Comparison of ENCODE assay signal across 11 mouse cellular contexts in genomic region chr13:29232681-29233080, GRCm38 (mm10).
DNase-seq lines count a peak whose midpoint lies in the region; ATAC-seq and TF ChIP-seq lines count a peak whose summit lies in the region.
"Had no signal": no experiment of that assay in that cellular context is flagged by ENCODE, and none has a peak within 500 bp of the region (broad histone marks: within the 10 kb centered on the region; RNA-seq: fewer than 3 reads in every experiment).

No protein-coding gene starts in this region.

- no peak overlapping the region for H3K9ac ChIP-seq in forebrain, embryonic 14.5 days (ENCODE audit: low read length)
- no peak overlapping the region for H3K9ac ChIP-seq in midbrain, postnatal 0 days (replicated peaks; ENCODE audit: low read length, poor library complexity, severe bottlenecking)
- H3K9ac ChIP-seq in midbrain, embryonic 13.5 days (replicated peaks) = no peak overlapping the region
- H3K9ac ChIP-seq: embryonic facial prominence, embryonic 13.5 days; hindbrain, embryonic 13.5 days; midbrain, embryonic 12.5 days had no signal

- H3K4me3 ChIP-seq in forebrain, embryonic 14.5 days (ENCODE audit: low read depth, low read length) = no peak overlapping the region
- H3K4me3 ChIP-seq in forebrain, embryonic 10.5 days = no peak overlapping the region
- H3K4me3 ChIP-seq in midbrain, postnatal 0 days (ENCODE audit: low read depth, low read length) = no peak overlapping the region
- H3K4me3 ChIP-seq in midbrain, embryonic 13.5 days (replicated peaks) = no peak overlapping the region
- H3K4me3 ChIP-seq: embryonic facial prominence, embryonic 13.5 days; hindbrain, embryonic 13.5 days; midbrain, embryonic 12.5 days had no signal

- H3K27ac ChIP-seq in forebrain, embryonic 14.5 days (ENCODE audit: low read depth, low read length) = no peak overlapping the region
- no peak overlapping the region for H3K27ac ChIP-seq in forebrain, embryonic 10.5 days
- H3K27ac ChIP-seq in midbrain, postnatal 0 days (ENCODE audit: low read depth, low read length) = no peak overlapping the region
- no peak overlapping the region for H3K27ac ChIP-seq in midbrain, embryonic 13.5 days
- H3K27ac ChIP-seq: embryonic facial prominence, embryonic 13.5 days; hindbrain, embryonic 13.5 days; midbrain, embryonic 12.5 days had no signal

- no peak for TF ChIP-seq CTCF in midbrain, postnatal 0 days (IDR thresholded peaks at IDR 0.05)

- no peak overlapping the region for H3K4me2 ChIP-seq in forebrain, embryonic 14.5 days (ENCODE audit: low read length)
- no peak overlapping the region for H3K4me2 ChIP-seq in midbrain, postnatal 0 days (ENCODE audit: low read depth, low read length, poor library complexity, severe bottlenecking)
- H3K4me2 ChIP-seq in midbrain, embryonic 13.5 days (replicated peaks) = no peak overlapping the region
- H3K4me2 ChIP-seq: embryonic facial prominence, embryonic 13.5 days; hindbrain, embryonic 13.5 days; midbrain, embryonic 12.5 days had no signal

- no peaks in the 10 kb centered on the region for H3K27me3 ChIP-seq in forebrain, embryonic 14.5 days (replicated peaks; ENCODE audit: control insufficient read depth, insufficient read depth, low read length)
- no peaks in the 10 kb centered on the region for H3K27me3 ChIP-seq in forebrain, embryonic 10.5 days (ENCODE audit: poor library complexity, severe bottlenecking)
- no peaks in the 10 kb centered on the region for H3K27me3 ChIP-seq in midbrain, postnatal 0 days (ENCODE audit: insufficient read depth, low read length)
- no peaks in the 10 kb centered on the region for H3K27me3 ChIP-seq in midbrain, embryonic 13.5 days
- H3K27me3 ChIP-seq: embryonic facial prominence, embryonic 13.5 days; hindbrain, embryonic 13.5 days; midbrain, embryonic 12.5 days had no signal

- H3K4me1 ChIP-seq in forebrain, embryonic 14.5 days (ENCODE audit: control insufficient read depth, insufficient read depth, low read length) = 0 out of 2 replicates have a peak, but pooled peaks cover 2% of the 10 kb centered on the region
- H3K4me1 ChIP-seq in forebrain, embryonic 10.5 days = peaks cover 7% of the 10 kb centered on the region; the same call in 1 of the 2 replicates
- H3K4me1 ChIP-seq in midbrain, postnatal 0 days (ENCODE audit: insufficient read depth, low read length) = no peaks in the 10 kb centered on the region
- no peaks in the 10 kb centered on the region for H3K4me1 ChIP-seq in midbrain, embryonic 13.5 days (replicated peaks)
- H3K4me1 ChIP-seq: hindbrain, embryonic 13.5 days; midbrain, embryonic 12.5 days had no signal

- ATAC-seq in forebrain, embryonic 14.5 days = no peak
- no peak for ATAC-seq in midbrain, postnatal 0 days (ENCODE audit: low FRiP score)
- ATAC-seq in midbrain, embryonic 13.5 days = no peak

- DNase-seq in forebrain, embryonic 14.5 days (ENCODE audit: low spot score) = peak; percentile 65
- DNase-seq in forebrain, embryonic 10.5 days (ENCODE audit: extremely low spot score, low spot score) = no peak
- DNase-seq in midbrain, postnatal 0 days (ENCODE audit: low spot score) = peak; percentile 63
- DNase-seq in adrenal gland, postnatal 14 days = peak; percentile 63
- DNase-seq in kidney, postnatal 4 days = peak; percentile 50 to 56
- no peak for DNase-seq in layer of hippocampus, adult 8-10 months (ENCODE audit: low spot score in 2 of 2)
- no peak for DNase-seq in gastrocnemius, postnatal 14 days

- H3K9me3 ChIP-seq in forebrain, embryonic 14.5 days (replicated peaks; ENCODE audit: control insufficient read depth, low read length) = peaks cover 4% of the 10 kb centered on the region
- peaks cover 11% of the 10 kb centered on the region; the same call in 1 of the 2 replicates for H3K9me3 ChIP-seq in forebrain, embryonic 10.5 days
- no peaks in the 10 kb centered on the region for H3K9me3 ChIP-seq in midbrain, postnatal 0 days (ENCODE audit: low read length)
- no peaks in the 10 kb centered on the region for H3K9me3 ChIP-seq in midbrain, embryonic 13.5 days

- no peaks in the 10 kb centered on the region for H3K36me3 ChIP-seq in forebrain, embryonic 14.5 days (ENCODE audit: control insufficient read depth, insufficient read depth, low read length)
- no peaks in the 10 kb centered on the region for H3K36me3 ChIP-seq in forebrain, embryonic 10.5 days (replicated peaks)
- no peaks in the 10 kb centered on the region for H3K36me3 ChIP-seq in midbrain, postnatal 0 days (ENCODE audit: insufficient read depth, low read length)
- no peaks in the 10 kb centered on the region for H3K36me3 ChIP-seq in midbrain, embryonic 13.5 days
- H3K36me3 ChIP-seq: embryonic facial prominence, embryonic 13.5 days; hindbrain, embryonic 13.5 days; midbrain, embryonic 12.5 days had no signal

- WGBS in forebrain, embryonic 14.5 days = 51% methylated on average over 4 of the region's 4 CpGs
- WGBS in forebrain, embryonic 10.5 days = 89% methylated on average over 4 of the region's 4 CpGs
- WGBS in midbrain, postnatal 0 days = 54% methylated on average over 4 of the region's 4 CpGs
- 85% methylated on average over 4 of the region's 4 CpGs for WGBS in midbrain, embryonic 13.5 days

- intact Hi-C loops in gastrocnemius, postnatal 14 days (cut with DNase I; ENCODE audit: low total_unique reads) = no loop called here

Comparison
In these comparisons a context has a peak if more than half of its experiments do, and no peak if none do; other contexts are left out.
1. DNase-seq: peak in forebrain, embryonic 14.5 days (single experiment), midbrain, postnatal 0 days (single experiment), adrenal gland, postnatal 14 days (single experiment) and kidney, postnatal 4 days (2 of 2); none in forebrain, embryonic 10.5 days (single experiment), layer of hippocampus, adult 8-10 months (0 of 2) and gastrocnemius, postnatal 14 days (single experiment).